Mouse (Mus musculus) lung, postnatal 0 days (tissue): ENCODE results near the gene Edrf1. TPM values are rescaled to one million over a fixed set of nuclear protein-coding genes. Genes with fewer than 3 reads are reported as not detected.
"Not testable (repeated sequence)": the region's sequence is repeated elsewhere in the genome, so short reads cannot be mapped to it uniquely, and the experiment has no call there.

Source experiments
- ATAC-seq: fragments of 200-750 bp; cut with Nextera tagmentation; 2 replicates; pipeline ENCODE4 v1.8.0; 2017; ENCODE audit warnings: moderate library complexity
- DNase-seq: peaks from one replicate; pipeline ENCODE4 v3.0.0-alpha.2; 2016; ENCODE audit warnings: low spot score
- H3K27ac ChIP-seq: fragments of 300-500 bp; sonication (generic); 2 replicates; pipeline ENCODE4 v1.5.1; 2014; ENCODE audit warnings: antibody characterized with exemption, mild to moderate bottlenecking, low read length, mixed read lengths
- H3K27me3 ChIP-seq: fragments of 300-500 bp; sonication (generic); replicated peaks from 2 replicates; pipeline ENCODE4 v1.6.1; 2014; ENCODE audit warnings: low read length, mixed read lengths; ENCODE audit not compliant: insufficient read depth
- H3K36me3 ChIP-seq: fragments of 300-500 bp; sonication (generic); 2 replicates; pipeline ENCODE4 v1.6.1; 2014; ENCODE audit warnings: low read length, mixed read lengths; ENCODE audit not compliant: insufficient read depth
- H3K4me1 ChIP-seq: fragments of 300-500 bp; sonication (generic); 2 replicates; pipeline ENCODE4 v1.6.1; 2014; ENCODE audit warnings: antibody characterized with exemption, low read depth, low read length, mixed read lengths; ENCODE audit not compliant: insufficient read depth
- H3K4me2 ChIP-seq: fragments of 300-500 bp; sonication (generic); replicated peaks from 2 replicates; pipeline ENCODE4 v1.6.1; 2014; ENCODE audit warnings: low read depth, mild to moderate bottlenecking, low read length, moderate library complexity, mixed read lengths
- H3K4me3 ChIP-seq: fragments of 300-500 bp; sonication (generic); 2 replicates; pipeline ENCODE4 v1.5.1; 2014; ENCODE audit warnings: low read depth, low read length
- H3K9ac ChIP-seq: fragments of 300-500 bp; sonication (generic); replicated peaks from 2 replicates; pipeline ENCODE4 v1.6.1; 2014; ENCODE audit warnings: low read depth, mild to moderate bottlenecking
- H3K9me3 ChIP-seq: fragments of 300-500 bp; sonication (generic); 2 replicates; pipeline ENCODE4 v1.6.1; 2016; ENCODE audit warnings: low read length, mixed read lengths
- CTCF ChIP-seq: IDR thresholded peaks from 2 replicates; pipeline ENCODE4 v1.5.1; 2016; ENCODE audit warnings: antibody characterized with exemption, mild to moderate bottlenecking
- EP300 ChIP-seq: IDR thresholded peaks from 2 replicates; pipeline ENCODE4 v1.6.1; 2016; ENCODE audit warnings: antibody characterized with exemption, mild to moderate bottlenecking, control low read depth
- whole genome bisulfite sequencing: fragments of 180-500 bp; shearing (Covaris S2); extraction: QIAGEN DNeasy Blood & Tissue Kit; methylation state at CpG from one replicate; pipeline ENCODE4 v1.1.7; 2014; 5-methylcytosine and 5-hydroxymethylcytosine counted together
- polyA plus RNA-seq: library from polyadenylated mRNA; unstranded; fragments of >200 nt; fragmentation: Nextera tagmentation; extraction: Ambion mirVana; gene quantifications from 2 replicates; pipeline ENCODE4 v1.2.1, GENCODE M21; 2015

The Edrf1 gene
- polyA plus RNA-seq, 1 experiment from 2014 or later = 10.0 TPM

GRCm38 (mm10) chr7:133676002-133676401 lies 38.7 kb downstream of the Edrf1 start:
- Histone ChIP-seq H3K36me3 (peaks cover 18% of the 10 kb centered on the region; the same call in 1 of the 2 replicates), H3K9ac (no peak overlapping the region), H3K4me2 (no peak overlapping the region), H3K4me1 (no peaks in the 10 kb centered on the region), H3K27ac (no peak overlapping the region), H3K9me3 (no peaks in the 10 kb centered on the region), H3K27me3 (no peaks in the 10 kb centered on the region), H3K4me3 (no peak overlapping the region)
- DNase-seq (no peak), ATAC-seq (no peak)
- no peak for TF ChIP-seq EP300
- TF ChIP-seq CTCF = peak; percentile 46; the same call in 1 of the 2 replicates
- WGBS = 70% methylated on average over 9 of the region's 9 CpGs

DNA sequence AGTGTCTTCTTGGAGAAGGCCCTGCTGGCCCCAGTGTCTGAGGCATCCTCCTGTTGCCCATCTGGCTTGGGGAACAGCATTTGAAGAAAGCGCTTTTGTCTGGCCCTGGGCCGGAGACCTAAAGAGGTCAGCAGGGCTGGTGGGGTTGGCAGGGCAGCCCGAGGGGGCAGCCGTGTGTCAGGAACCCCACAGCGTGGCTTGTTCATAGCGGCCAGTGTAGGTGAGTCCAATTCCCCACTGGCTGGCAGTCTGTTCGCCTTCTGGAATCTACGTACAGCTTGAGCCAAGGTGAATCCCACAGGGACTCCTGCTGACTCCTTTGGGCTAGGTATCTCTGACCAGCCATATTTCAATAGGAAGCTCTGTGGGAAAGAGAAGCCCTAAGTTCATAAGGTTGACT lies 41.4 kb downstream of the Edrf1 start:
- Histone ChIP-seq H3K4me3 (no peak overlapping the region), H3K36me3 (peaks cover under 1% of the 10 kb centered on the region; the same call in 1 of the 2 replicates), H3K4me2 (no peak overlapping the region), H3K27me3 (no peaks in the 10 kb centered on the region), H3K27ac (no peak overlapping the region), H3K4me1 (no peaks in the 10 kb centered on the region), H3K9ac (no peak overlapping the region), H3K9me3 (no peaks in the 10 kb centered on the region)
- no peak for TF ChIP-seq EP300
- TF ChIP-seq CTCF = no peak
- no peak for ATAC-seq
- WGBS = 93% methylated on average over 8 of the region's 8 CpGs
- no peak for DNase-seq

- no peak for DNase-seq
- no peak for TF ChIP-seq CTCF
- no peaks in the 10 kb centered on the region for H3K27me3 ChIP-seq
- no peak overlapping the region for H3K4me2 ChIP-seq
- no peaks in the 10 kb centered on the region for H3K4me1 ChIP-seq
- no peak for ATAC-seq
- H3K9ac ChIP-seq = no peak overlapping the region
- H3K9me3 ChIP-seq = no peaks in the 10 kb centered on the region
- H3K27ac ChIP-seq = no peak overlapping the region
- WGBS = 46% methylated on average over 4 of the region's 4 CpGs
- no peak overlapping the region for H3K4me3 ChIP-seq
- no peaks in the 10 kb centered on the region for H3K36me3 ChIP-seq
These were observed 42.1 kb downstream of the Edrf1 start for GRCm38 (mm10) chr7:133679439-133679838.

DNA sequence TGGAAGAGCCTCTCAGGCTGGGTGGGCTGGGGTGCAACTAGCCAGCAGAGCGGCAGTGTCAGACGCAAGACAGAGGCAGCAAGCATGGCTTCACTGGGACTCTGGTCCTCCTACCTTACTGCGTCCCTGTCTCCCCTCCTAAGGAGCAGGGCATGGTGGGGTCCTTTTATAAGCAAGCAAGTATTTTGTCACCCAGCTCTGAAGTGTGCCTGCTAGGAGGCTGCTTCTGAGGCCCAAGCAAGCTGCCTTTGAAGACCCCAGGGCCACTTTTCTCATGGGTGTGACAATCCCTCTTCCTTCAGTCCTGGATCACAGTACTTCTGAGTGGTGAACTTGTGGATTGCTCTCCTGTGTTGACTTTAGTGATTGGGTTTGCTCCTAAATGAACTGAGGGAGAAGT lies 42.6 kb downstream of the Edrf1 start, which contains the start of gene Mmp21:
Gene Mmp21, minus strand, starts transcription at position 101 of the 400 bp plus-strand sequence.
- Histone ChIP-seq H3K4me3 (no peak within 1 kb of the TSS), H3K36me3 (no peaks in the 10 kb centered on the region), H3K9me3 (no peaks in the 10 kb centered on the region), H3K27me3 (no peaks in the 10 kb centered on the region), H3K4me1 (no peaks in the 10 kb centered on the region), H3K9ac (no peak within 1 kb of the TSS), H3K27ac (no peak within 1 kb of the TSS), H3K4me2 (no peak within 1 kb of the TSS)
- ATAC-seq = no peak
- no peak for TF ChIP-seq CTCF
- no peak for TF ChIP-seq EP300
- DNase-seq = no peak
- 46% methylated on average over 3 of the region's 3 CpGs for WGBS

GRCm38 (mm10) chr7:133683626-133684025 lies 46.3 kb downstream of the Edrf1 start:
- no peak overlapping the region for H3K4me2 ChIP-seq
- no peak overlapping the region for H3K4me3 ChIP-seq
- no peaks in the 10 kb centered on the region for H3K4me1 ChIP-seq
- no peaks in the 10 kb centered on the region for H3K9me3 ChIP-seq
- H3K27me3 ChIP-seq = no peaks in the 10 kb centered on the region
- no peak overlapping the region for H3K27ac ChIP-seq
- no peak overlapping the region for H3K9ac ChIP-seq
- DNase-seq = no peak
- 84% methylated on average over 5 of the region's 5 CpGs for WGBS
- TF ChIP-seq EP300 (no peak), CTCF (no peak)
- no peak for ATAC-seq
- no peaks in the 10 kb centered on the region for H3K36me3 ChIP-seq

DNA sequence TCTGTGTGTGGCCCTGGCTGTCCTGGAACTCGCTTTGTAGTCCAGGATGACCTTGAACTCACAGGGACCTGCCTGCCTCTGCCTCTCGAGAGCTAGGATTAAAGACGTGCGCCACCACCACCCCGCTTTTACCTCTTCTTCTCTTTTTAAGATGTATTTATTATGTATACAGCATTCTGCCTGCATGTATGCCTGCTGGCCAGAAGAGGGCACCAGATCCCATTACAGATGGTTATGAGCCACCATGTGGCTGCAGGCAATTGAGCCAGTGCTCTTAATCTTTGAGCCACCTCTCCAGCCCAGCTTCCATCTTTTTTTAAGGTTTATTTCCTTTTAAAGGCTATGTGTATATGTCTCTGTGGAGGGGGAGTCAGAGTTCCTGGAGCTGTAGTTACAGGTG lies 46.8 kb downstream of the Edrf1 start:
- ATAC-seq (no peak), DNase-seq (no peak)
- Histone ChIP-seq H3K36me3 (0 out of 2 replicates have a peak, but pooled peaks cover 1% of the 10 kb centered on the region), H3K4me3 (no peak overlapping the region), H3K9me3 (no peaks in the 10 kb centered on the region), H3K4me1 (no peaks in the 10 kb centered on the region), H3K4me2 (no peak overlapping the region), H3K9ac (no peak overlapping the region), H3K27me3 (no peaks in the 10 kb centered on the region), H3K27ac (no peak overlapping the region)
- no peak for TF ChIP-seq EP300
- TF ChIP-seq CTCF = peak; percentile 64
- 88% methylated on average over 5 of the region's 5 CpGs for WGBS

GRCm38 (mm10) chr7:133684701-133685100 lies 47.4 kb downstream of the Edrf1 start:
- Histone ChIP-seq H3K4me1 (no peaks in the 10 kb centered on the region), H3K27ac (no peak overlapping the region), H3K27me3 (no peaks in the 10 kb centered on the region), H3K9me3 (no peaks in the 10 kb centered on the region), H3K4me3 (no peak overlapping the region), H3K9ac (no peak overlapping the region), H3K4me2 (no peak overlapping the region), H3K36me3 (0 out of 2 replicates have a peak, but pooled peaks cover 3% of the 10 kb centered on the region)
- TF ChIP-seq EP300 = no peak
- TF ChIP-seq CTCF = no peak
- ATAC-seq = no peak
- WGBS = 91% methylated on average over 6 of the region's 6 CpGs
- DNase-seq = no peak

DNA sequence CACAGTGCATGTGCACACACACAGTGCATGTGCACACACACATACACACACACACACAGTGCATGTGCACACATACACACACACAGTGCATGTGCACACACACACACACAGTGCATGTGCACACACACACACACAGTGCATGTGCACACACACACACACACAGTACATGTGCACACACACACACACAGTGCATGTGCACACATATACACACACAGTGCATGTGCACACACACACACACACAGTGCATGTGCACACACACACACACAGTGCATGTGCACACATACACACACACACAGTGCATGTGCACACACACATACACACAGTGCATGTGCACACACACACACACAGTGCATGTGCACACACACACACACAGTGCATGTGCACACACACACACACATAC lies 48.3 kb downstream of the Edrf1 start:
- H3K9ac ChIP-seq, H3K36me3 ChIP-seq, H3K4me2 ChIP-seq, H3K9me3 ChIP-seq, DNase-seq, H3K4me3 ChIP-seq, ATAC-seq, H3K27me3 ChIP-seq, H3K4me1 ChIP-seq, H3K27ac ChIP-seq: not testable (repeated sequence)
